Mouse (Mus musculus) MEL (cell line): Measurements from ENCODE around the gene Trmt1. TPM values are rescaled to one million over a fixed set of nuclear protein-coding genes. Genes with fewer than 3 reads are reported as not detected.
A peak's percentile ranks its signal among the peaks of the same experiment; 100 is the strongest.

Experiments
- DNase-seq: peaks from one replicate; pipeline ENCODE4 v3.0.0; 2011; ENCODE audit warnings: low read depth, low spot score
- H3K27ac ChIP-seq: 2 replicates; pipeline ENCODE4 v1.5.1; 2012; ENCODE audit warnings: low read depth, mild to moderate bottlenecking, control low read depth, low read length, moderate library complexity; ENCODE audit not compliant: control insufficient read depth
- H3K27me3 ChIP-seq, 2 experiments: fragments of 150-350 bp in 1 of 2; sonication (generic) in 1 of 2; 2 replicates each; pipeline ENCODE4 v1.6.1; 2012; ENCODE audit warnings: low read length in 2 of 2, mild to moderate bottlenecking in 2 of 2, improper control_type of control experiment in 1 of 2, moderate library complexity in 1 of 2; ENCODE audit not compliant: insufficient read depth in 2 of 2, control insufficient read depth in 1 of 2
- H3K36me3 ChIP-seq, 2 experiments: 2 replicates each; pipeline ENCODE4 v1.6.1; 2012 to 2014; ENCODE audit warnings: low read length in 2 of 2, improper control_type of control experiment in 1 of 2, inconsistent platforms in 1 of 2, mild to moderate bottlenecking in 1 of 2; ENCODE audit not compliant: insufficient read depth in 2 of 2, control insufficient read depth in 1 of 2
- H3K4me1 ChIP-seq, 2 experiments: fragments of 150-350 bp in 1 of 2; sonication (generic) in 1 of 2; 2 replicates each; pipeline ENCODE4 v1.6.1; 2012; ENCODE audit warnings: low read length in 2 of 2, improper control_type of control experiment in 1 of 2, mild to moderate bottlenecking in 1 of 2; ENCODE audit not compliant: insufficient read depth in 2 of 2, control insufficient read depth in 1 of 2
- H3K4me3 ChIP-seq, 2 experiments: fragments of 150-350 bp in 1 of 2; sonication (generic) in 1 of 2; 2 replicates each; pipeline ENCODE4 v1.5.1; 2012; ENCODE audit warnings: low read depth in 2 of 2, low read length in 2 of 2, mild to moderate bottlenecking in 2 of 2, moderate library complexity in 2 of 2, control low read depth in 1 of 2, improper control_type of control experiment in 1 of 2; ENCODE audit not compliant: control insufficient read depth in 1 of 2, insufficient read depth in 1 of 2
- H3K79me2 ChIP-seq: 2 replicates; pipeline ENCODE4 v1.6.1; 2012; ENCODE audit warnings: mild to moderate bottlenecking, low read length, moderate library complexity; ENCODE audit not compliant: control insufficient read depth, poor library complexity, insufficient read depth
- H3K9ac ChIP-seq: 2 replicates; pipeline ENCODE4 v1.6.1; 2012; ENCODE audit warnings: low read depth, mild to moderate bottlenecking, control low read depth, low read length, moderate library complexity; ENCODE audit not compliant: control insufficient read depth, poor library complexity, severe bottlenecking
- H3K9me3 ChIP-seq: fragments of 150-350 bp; sonication (generic); replicated peaks from 2 replicates; pipeline ENCODE4 v1.6.1; 2012; ENCODE audit warnings: mild to moderate bottlenecking, low read length, improper control_type of control experiment, moderate library complexity; ENCODE audit not compliant: insufficient read depth
- CHD1 ChIP-seq: IDR thresholded peaks from 2 replicates; pipeline ENCODE4 v1.6.1; 2012; ENCODE audit warnings: low read depth, mild to moderate bottlenecking, inconsistent platforms, low read length, improper control_type of control experiment
- CTCF ChIP-seq, 3 experiments: IDR thresholded peaks in 2 of 3; conservative IDR thresholded peaks in 1 of 3; 2 replicates each; pipeline ENCODE4 v1.5.1; 2011 to 2012; ENCODE audit warnings: low read length in 3 of 3, low read depth in 2 of 3, mild to moderate bottlenecking in 2 of 3, improper control_type of control experiment in 1 of 3, inconsistent platforms in 1 of 3, mixed read lengths in 1 of 3, moderate library complexity in 1 of 3; ENCODE audit not compliant: control insufficient read depth in 1 of 3, insufficient read depth in 1 of 3, poor library complexity in 1 of 3, severe bottlenecking in 1 of 3
- E2F4 ChIP-seq: IDR thresholded peaks from 2 replicates; pipeline ENCODE4 v1.6.1; 2011; ENCODE audit warnings: low read depth, low read length, improper control_type of control experiment, borderline replicate concordance
- ELF1 ChIP-seq: IDR thresholded peaks from 2 replicates; pipeline ENCODE4 v1.6.1; 2014; ENCODE audit warnings: low read depth, mild to moderate bottlenecking, inconsistent platforms, low read length, improper control_type of control experiment, moderate library complexity
- EP300 ChIP-seq, 2 experiments: IDR thresholded peaks; 2 replicates each; pipeline ENCODE4 v1.6.1; 2011; ENCODE audit warnings: improper control_type of control experiment in 2 of 2, low read length in 2 of 2, low read depth in 1 of 2, mild to moderate bottlenecking in 1 of 2
- ETS1 ChIP-seq: IDR thresholded peaks from 2 replicates; pipeline ENCODE4 v1.6.1; 2012; ENCODE audit warnings: low read depth, mild to moderate bottlenecking, inconsistent platforms, low read length, improper control_type of control experiment, moderate library complexity
- HCFC1 ChIP-seq: IDR thresholded peaks from 2 replicates; pipeline ENCODE4 v1.6.1; 2012; ENCODE audit warnings: low read depth, mild to moderate bottlenecking, inconsistent platforms, low read length, improper control_type of control experiment, moderate library complexity
- KAT2A ChIP-seq: conservative IDR thresholded peaks from 2 replicates; pipeline ENCODE4 v1.6.1; 2012; ENCODE audit warnings: low read depth, low read length, improper control_type of control experiment, inconsistent platforms
- MAX ChIP-seq: IDR thresholded peaks from 2 replicates; pipeline ENCODE4 v1.6.1; 2011; ENCODE audit warnings: low read length, improper control_type of control experiment
- MAZ ChIP-seq: IDR thresholded peaks from 2 replicates; pipeline ENCODE4 v1.6.1; 2012; ENCODE audit warnings: low read depth, mild to moderate bottlenecking, inconsistent platforms, low read length, improper control_type of control experiment
- MEF2A ChIP-seq: IDR thresholded peaks from 2 replicates; pipeline ENCODE4 v1.6.1; 2014; ENCODE audit warnings: low read depth, mild to moderate bottlenecking, inconsistent platforms, low read length, improper control_type of control experiment; ENCODE audit not compliant: poor library complexity, insufficient replicate concordance, severe bottlenecking; ENCODE audit errors: extremely low read depth
- MXI1 ChIP-seq: IDR thresholded peaks from 2 replicates; pipeline ENCODE4 v1.6.1; 2011; ENCODE audit warnings: mild to moderate bottlenecking, low read depth, low read length, improper control_type of control experiment
- MYB ChIP-seq: IDR thresholded peaks from 2 replicates; pipeline ENCODE4 v1.6.1; 2011; ENCODE audit warnings: mild to moderate bottlenecking, low read depth, low read length, improper control_type of control experiment
- MYC ChIP-seq: IDR thresholded peaks from 2 replicates; pipeline ENCODE4 v1.6.1; 2011; ENCODE audit warnings: low read depth, mild to moderate bottlenecking, low read length, improper control_type of control experiment, moderate library complexity
- NELFE ChIP-seq: IDR thresholded peaks from 2 replicates; pipeline ENCODE4 v1.6.1; 2011; ENCODE audit warnings: low read depth, low read length, improper control_type of control experiment
- NRF1 ChIP-seq: IDR thresholded peaks from 2 replicates; pipeline ENCODE4 v1.6.1; 2014; ENCODE audit warnings: low read depth, mild to moderate bottlenecking, inconsistent platforms, low read length, improper control_type of control experiment, moderate library complexity; ENCODE audit not compliant: poor library complexity, insufficient read depth, severe bottlenecking
- POLR2A ChIP-seq, 2 experiments: IDR thresholded peaks; 2 replicates each; pipeline ENCODE4 v1.6.1; 2011 to 2012; ENCODE audit warnings: low read length in 2 of 2, mild to moderate bottlenecking in 2 of 2, control low read depth in 1 of 2, improper control_type of control experiment in 1 of 2, low read depth in 1 of 2, moderate library complexity in 1 of 2; ENCODE audit not compliant: control insufficient read depth in 1 of 2, insufficient read depth in 1 of 2, poor library complexity in 1 of 2
- POLR2AphosphoS2 ChIP-seq: IDR thresholded peaks from 2 replicates; pipeline ENCODE4 v1.6.1; 2011; ENCODE audit warnings: low read length, improper control_type of control experiment
- RCOR1 ChIP-seq: IDR thresholded peaks from 2 replicates; pipeline ENCODE4 v1.6.1; 2012; ENCODE audit warnings: low read depth, mild to moderate bottlenecking, inconsistent platforms, low read length, improper control_type of control experiment
- SIN3A ChIP-seq: IDR thresholded peaks from 2 replicates; pipeline ENCODE4 v1.6.1; 2012; ENCODE audit warnings: low read length, improper control_type of control experiment, inconsistent platforms
- TBP ChIP-seq: IDR thresholded peaks from 2 replicates; pipeline ENCODE4 v1.8.0; 2011; ENCODE audit warnings: low read depth, low read length, improper control_type of control experiment
- TCF12 ChIP-seq: IDR thresholded peaks from 2 replicates; pipeline ENCODE4 v1.6.1; 2014; ENCODE audit warnings: low read depth, mild to moderate bottlenecking, inconsistent platforms, low read length, improper control_type of control experiment, moderate library complexity
- USF2 ChIP-seq, 2 experiments: IDR thresholded peaks; 2 replicates each; pipeline ENCODE4 v1.6.1; 2011 to 2012; ENCODE audit warnings: improper control_type of control experiment in 2 of 2, low read length in 2 of 2, borderline replicate concordance in 1 of 2, inconsistent platforms in 1 of 2, low read depth in 1 of 2, mild to moderate bottlenecking in 1 of 2; ENCODE audit not compliant: insufficient read depth in 1 of 2
- ZMIZ1 ChIP-seq: IDR thresholded peaks from 2 replicates; pipeline ENCODE4 v1.6.1; 2012; ENCODE audit warnings: low read depth, mild to moderate bottlenecking, inconsistent platforms, low read length, improper control_type of control experiment, moderate library complexity
- ZNF384 ChIP-seq: IDR thresholded peaks from 2 replicates; pipeline ENCODE4 v1.6.1; 2012; ENCODE audit warnings: low read depth, mild to moderate bottlenecking, inconsistent platforms, low read length, improper control_type of control experiment
- polyA plus RNA-seq, 2 experiments: library from polyadenylated mRNA; stranded (reverse) in 1 of 2; unstranded in 1 of 2; fragments of >175 nt in 1 of 2; fragments of >200 nt in 1 of 2; gene quantifications; 2 replicates each; pipeline versions ENCODE4 v1.2.1 to v1.2.4; 2012; ENCODE audit warnings: low replicate concordance in 2 of 2, low read depth in 1 of 2; ENCODE audit not compliant: insufficient read length in 2 of 2, insufficient read depth in 1 of 2, missing spikeins in 1 of 2
- total RNA-seq: library from RNA; depleted of rRNA; stranded (reverse); fragments of 300-350 nt; gene quantifications from 2 replicates; pipeline ENCODE4 v1.2.3, GENCODE M21; 2012

The Trmt1 gene
- total and polyA plus RNA-seq, 3 experiments, result 183 to 221 TPM; not detected in 1

GRCm38 (mm10) chr8:84663483-84664327 is 22.4 kb upstream of the Trmt1 start (continued):
- TF ChIP-seq HCFC1 (peak; percentile 81), ZMIZ1 (peak; percentile 93)

GRCm38 (mm10) chr8:84664566-84665384 is 21.3 kb upstream of the Trmt1 start:
- H3K4me3 ChIP-seq, result peak overlapping the region; percentile 58 to 84

More at GRCm38 (mm10) chr8:84664566-84665384, 21.3 kb upstream of the Trmt1 start:
- peak; percentile 91 for DNase-seq
- Histone ChIP-seq H3K79me2 (peaks cover 52% of the 10 kb centered on the region), H3K4me1 (peaks cover 0 to 22% of the 10 kb centered on the region in 2 experiments; a peak in 2 of 4 replicates), H3K27me3 (no peaks in the 10 kb centered on the region), H3K36me3 (peaks cover 0 to 15% of the 10 kb centered on the region in 2 experiments; a peak in 2 of 4 replicates)
- 0 out of 2 replicates have a peak, but pooled peaks have one; percentile 30 for TF ChIP-seq MAZ
- TF ChIP-seq E2F4, result peak; percentile 86; the same call in 1 of the 2 replicates
- peak; percentile 85 for TF ChIP-seq KAT2A
- peak; percentile 69 for TF ChIP-seq TCF12
- peak; percentile 70 for TF ChIP-seq MXI1
- TF ChIP-seq HCFC1, result peak; percentile 98
- TF ChIP-seq ELF1, result peak; percentile 74
- 0 out of 4 replicates have a peak, but pooled peaks of 1 of the 2 experiments have one; percentile 34 for TF ChIP-seq EP300 (IDR thresholded peaks at IDR 0.05; ENCODE audit: low read depth in 1 of 2, low read length in 2 of 2)
- peak in 2 of 3 experiments; percentile 20 to 36; a peak in 3 of 6 replicates for TF ChIP-seq CTCF (IDR thresholded peaks at IDR 0.05 in 2 of 3, conservative IDR thresholded peaks at IDR 0.05 in 1 of 3; ENCODE audit: control insufficient read depth in 1 of 3, insufficient read depth in 1 of 3, low read depth in 2 of 3, low read length in 3 of 3, poor library complexity in 1 of 3, severe bottlenecking in 1 of 3)
- TF ChIP-seq MEF2A, result no peak
- TF ChIP-seq POLR2AphosphoS2, result peak; percentile 72
- no peak for TF ChIP-seq MYB
- peak; percentile 79 for TF ChIP-seq NELFE
- TF ChIP-seq CHD1, result peak; percentile 86; the same call in 1 of the 2 replicates
- TF ChIP-seq RCOR1, result no peak
- no peak for TF ChIP-seq ZNF384
- 0 out of 2 replicates have a peak, but pooled peaks have one; percentile 38 for TF ChIP-seq NRF1
- TF ChIP-seq MAX, result peak; percentile 70
- peak; percentile 39; the same call in 1 of the 2 replicates for TF ChIP-seq ETS1
- TF ChIP-seq POLR2A (IDR thresholded peaks at IDR 0.05; ENCODE audit: control insufficient read depth in 1 of 2, insufficient read depth in 1 of 2, low read depth in 1 of 2, low read length in 2 of 2, poor library complexity in 1 of 2), result peak; percentile 69 to 71; a peak in 3 of 4 replicates
- no peak for TF ChIP-seq USF2 (IDR thresholded peaks at IDR 0.05; ENCODE audit: borderline replicate concordance in 1 of 2, insufficient read depth in 1 of 2, low read depth in 1 of 2, low read length in 2 of 2)
- TF ChIP-seq TBP, result peak; percentile 66
- peak; percentile 69; the same call in 1 of the 2 replicates for TF ChIP-seq MYC
- TF ChIP-seq SIN3A, result peak; percentile 91
- TF ChIP-seq, all 39 proteins: peak for 19
- Histone ChIP-seq H3K9ac (peak overlapping the region; percentile 95), H3K27ac (peak overlapping the region; percentile 97), H3K9me3 (no peaks in the 10 kb centered on the region)
